Mouse (Mus musculus): Measurements from ENCODE around the gene Dab2.

GRCm38 (mm10) chr15:6410161-6410560 is 110.6 kb downstream of the Dab2 start:
- TF ChIP-seq CTCF (IDR thresholded peaks at IDR 0.05; ENCODE audit: borderline replicate concordance, extremely low read depth, insufficient read depth, insufficient read length) = no peak
- no peak for TF ChIP-seq POLR2A (IDR thresholded peaks at IDR 0.05; ENCODE audit: borderline replicate concordance, extremely low read depth, insufficient read depth, insufficient read length, poor library complexity, severe bottlenecking)

Measured in brain, embryonic 14.5 days (tissue).